Mouse (Mus musculus) small intestine, adult 2 months (tissue): Measurements from ENCODE around the gene Kctd20.

ENCODE experiments used
- CTCF ChIP-seq: fragments of 200-500 bp; IDR thresholded peaks from 2 replicates; pipeline ENCODE4 v1.5.1; 2012; ENCODE audit warnings: low read depth, mild to moderate bottlenecking, control low read depth, inconsistent platforms, low read length, moderate library complexity, mixed read lengths; ENCODE audit not compliant: insufficient replicate concordance, insufficient read length; ENCODE audit errors: extremely low read depth
- POLR2A ChIP-seq: fragments of 200-500 bp; IDR thresholded peaks from 2 replicates; pipeline ENCODE4 v1.6.1; 2012; ENCODE audit warnings: low read depth, mild to moderate bottlenecking, control low read depth, inconsistent platforms, low read length, moderate library complexity

GRCm38 (mm10) chr17:29015638-29016037 lies 63.9 kb downstream of the Kctd20 start:
- TF ChIP-seq POLR2A = no peak
- peak; percentile 72; the same call in 1 of the 2 replicates for TF ChIP-seq CTCF
